Mouse (Mus musculus) cerebellum, adult 9-10 months (tissue): ENCODE measurements at regions not wholly inside any gene's neighbourhood (a gene's known extent, or its start where the extent isn't known, plus 50 kb on each side); places are given as distances from the start of the nearest gene placed in this dataset.
A peak's percentile ranks its signal among the peaks of the same experiment; 100 is the strongest.

Source experiments
- DNase-seq: peaks from one replicate; pipeline ENCODE4 v3.0.0; 2022

- no peak for DNase-seq
Measured at GRCm38 (mm10) chr6:93478521-93478920, 535.2 kb upstream of the Adamts9 start.

DNA sequence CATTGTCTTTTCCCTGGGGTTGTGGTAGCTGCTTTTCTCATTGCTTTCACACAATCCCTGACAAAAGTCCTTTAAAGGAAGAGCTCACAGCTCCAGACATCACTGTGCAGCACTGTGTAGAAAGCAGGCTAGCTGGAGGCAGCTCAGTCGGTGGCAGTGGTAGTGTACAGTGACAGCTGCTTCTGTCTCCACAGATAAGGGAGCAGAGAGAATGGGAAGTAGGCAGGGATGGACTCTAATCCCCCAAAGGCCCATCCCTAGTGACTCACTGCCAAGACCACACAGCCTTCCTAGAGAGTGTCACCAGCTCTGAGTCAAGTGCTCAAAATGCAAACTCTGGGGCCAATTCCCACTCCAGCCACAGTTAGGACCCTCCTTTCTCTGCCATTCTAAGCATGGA lies 531.7 kb upstream of the Adamts9 start:
- DNase-seq, result no peak

GRCm38 (mm10) chr6:93467867-93468266 lies 524.6 kb upstream of the Adamts9 start:
- no peak for DNase-seq

GRCm38 (mm10) chr6:93462861-93463260 lies 519.6 kb upstream of the Adamts9 start:
- DNase-seq, result no peak

DNA sequence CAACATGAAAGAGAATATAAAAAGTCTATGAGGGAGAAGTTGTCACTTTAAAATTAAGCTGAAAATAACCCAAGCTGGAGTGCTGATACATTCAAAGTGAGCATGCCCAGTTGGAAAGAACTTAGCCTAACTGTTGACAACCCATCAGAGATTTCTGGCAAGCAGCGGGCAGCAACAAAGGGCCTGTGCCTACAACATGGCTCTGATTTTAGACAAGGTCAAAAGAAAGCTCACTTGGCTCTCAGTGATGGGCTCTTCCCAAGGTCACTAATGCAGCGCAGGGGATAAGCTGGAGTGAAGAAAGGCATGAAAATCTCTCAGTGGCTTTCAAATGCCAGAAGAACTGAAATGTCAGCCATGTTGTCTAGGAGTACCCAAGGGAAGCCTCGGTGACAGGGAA lies 518.1 kb upstream of the Adamts9 start:
- DNase-seq, result no peak

DNA sequence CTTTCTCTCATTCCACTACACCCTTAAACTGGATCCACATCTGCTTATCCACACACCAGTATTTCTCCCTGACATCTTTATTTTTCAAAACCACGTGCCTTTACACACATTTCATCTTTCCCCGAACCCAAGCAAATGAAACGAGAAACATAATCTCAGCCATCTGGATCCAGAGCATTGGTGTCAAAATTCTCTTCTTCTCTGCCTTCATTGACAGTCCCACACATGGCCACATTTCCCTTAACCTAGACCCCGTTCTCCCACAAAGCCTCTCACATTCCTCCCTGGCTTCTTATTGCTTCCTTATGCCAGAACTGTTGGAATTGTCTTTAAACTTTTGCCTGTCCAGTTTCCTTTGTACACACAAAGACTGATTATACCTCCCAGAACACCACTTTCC lies 514.3 kb upstream of the Adamts9 start:
- no peak for DNase-seq

DNA sequence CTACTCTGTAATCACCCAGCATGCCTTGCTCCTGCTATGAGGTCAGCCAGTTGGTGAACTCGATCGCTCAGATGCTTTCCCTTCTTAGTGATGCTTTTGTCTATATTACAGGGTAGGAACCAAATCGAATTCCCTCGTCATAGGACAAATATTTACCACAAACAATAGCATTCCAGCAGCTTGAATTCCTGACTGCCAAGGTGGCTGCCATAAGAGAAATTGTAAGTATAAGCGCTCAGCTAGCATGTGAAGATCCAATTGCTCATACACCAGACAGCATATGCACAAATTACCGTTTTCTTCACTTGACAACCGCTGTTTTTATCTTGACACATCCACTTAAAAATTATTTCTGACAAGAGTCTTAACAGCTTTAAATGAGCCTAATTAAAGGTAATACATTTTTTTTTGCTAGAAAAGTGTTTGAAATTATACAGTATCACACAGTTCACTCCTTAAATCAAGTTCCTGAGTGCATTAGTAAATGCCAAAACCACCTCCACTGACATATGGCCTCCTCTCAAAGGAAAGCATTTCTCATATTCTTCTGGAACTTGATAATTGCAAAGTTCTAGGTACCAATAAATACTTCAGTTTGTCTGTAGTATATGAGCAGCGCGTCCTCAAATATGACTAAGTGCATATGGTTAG lies 513.2 kb upstream of the Adamts9 start:
- no peak for DNase-seq

- no peak for DNase-seq
Measured at GRCm38 (mm10) chr6:93445568-93445967, 502.3 kb upstream of the Adamts9 start.

- DNase-seq, result peak; percentile 10
Measured at GRCm38 (mm10) chr6:93445124-93445523, 501.8 kb upstream of the Adamts9 start.

- DNase-seq, result no peak
Measured at GRCm38 (mm10) chr6:93443766-93444557, 500.7 kb upstream of the Adamts9 start.

- no peak for DNase-seq
Measured at GRCm38 (mm10) chr6:93433446-93433845, 490.2 kb upstream of the Adamts9 start.

GRCm38 (mm10) chr6:93426141-93426540 lies 482.8 kb upstream of the Adamts9 start:
- no peak for DNase-seq

DNA sequence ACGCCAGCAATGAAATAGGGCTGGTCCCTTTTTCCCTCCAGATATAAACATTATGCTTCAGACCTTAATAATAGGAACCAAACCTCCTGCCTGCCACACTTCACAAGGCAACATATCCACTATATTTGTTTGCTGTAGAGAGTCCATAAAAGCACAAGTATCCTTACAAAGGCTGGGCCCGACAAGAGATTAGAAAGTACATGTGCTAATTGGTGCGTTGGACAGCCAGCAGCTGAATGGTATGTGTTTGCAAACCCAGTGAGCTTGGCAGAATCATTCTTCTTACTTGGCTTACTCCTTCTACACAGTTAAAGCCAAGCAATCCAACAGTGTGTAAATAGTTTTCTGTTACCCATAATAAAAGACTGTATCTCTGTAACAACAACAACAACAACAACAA lies 479.6 kb upstream of the Adamts9 start:
- no peak for DNase-seq

GRCm38 (mm10) chr6:93422253-93422652 lies 479.0 kb upstream of the Adamts9 start:
- DNase-seq, result no peak

DNA sequence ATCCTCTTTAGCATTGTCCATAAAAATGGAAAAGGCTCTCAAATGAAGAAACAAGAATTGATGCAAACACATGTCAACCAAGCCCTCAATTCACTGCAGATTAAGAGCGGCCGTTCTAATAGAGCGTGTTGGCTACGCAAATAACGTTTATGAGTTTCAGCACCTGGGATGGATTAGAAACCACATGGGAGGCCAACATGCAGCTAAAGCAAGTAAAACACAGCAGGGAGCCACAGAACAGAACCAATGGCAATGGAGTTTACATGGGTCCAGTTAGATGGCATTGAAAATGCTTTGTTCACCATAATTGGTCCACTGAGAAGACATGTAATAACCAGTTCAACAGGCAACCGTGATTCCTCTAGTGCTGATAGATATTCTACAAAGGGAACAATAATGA lies 474.3 kb upstream of the Adamts9 start:
- no peak for DNase-seq

GRCm38 (mm10) chr6:93416006-93416405 lies 472.7 kb upstream of the Adamts9 start:
- DNase-seq, result no peak

- no peak for DNase-seq
Measured at GRCm38 (mm10) chr6:93411077-93411452, 467.8 kb upstream of the Adamts9 start.

- no peak for DNase-seq
Measured at GRCm38 (mm10) chr6:93410416-93411076, 467.3 kb upstream of the Adamts9 start.

DNA sequence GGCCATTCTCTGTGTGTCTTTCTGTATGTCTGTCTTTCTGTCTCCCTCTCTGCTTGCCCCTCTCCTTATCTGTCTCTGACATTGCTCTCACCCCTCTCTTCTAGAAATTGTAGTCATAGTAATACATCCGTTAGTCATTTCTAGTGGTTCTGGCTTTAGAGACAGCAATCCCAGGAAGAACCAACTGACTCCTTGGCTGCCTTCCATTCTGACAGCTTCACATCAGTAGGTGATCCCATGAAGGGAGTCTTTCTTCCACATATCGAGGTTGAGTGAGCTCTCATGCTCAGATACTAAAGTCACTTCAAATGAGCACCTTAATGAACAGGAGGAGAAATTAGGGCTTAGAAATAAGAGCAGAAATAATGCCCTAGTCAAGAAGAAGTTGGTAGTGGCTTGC lies 455.3 kb upstream of the Adamts9 start:
- DNase-seq, result no peak

DNA sequence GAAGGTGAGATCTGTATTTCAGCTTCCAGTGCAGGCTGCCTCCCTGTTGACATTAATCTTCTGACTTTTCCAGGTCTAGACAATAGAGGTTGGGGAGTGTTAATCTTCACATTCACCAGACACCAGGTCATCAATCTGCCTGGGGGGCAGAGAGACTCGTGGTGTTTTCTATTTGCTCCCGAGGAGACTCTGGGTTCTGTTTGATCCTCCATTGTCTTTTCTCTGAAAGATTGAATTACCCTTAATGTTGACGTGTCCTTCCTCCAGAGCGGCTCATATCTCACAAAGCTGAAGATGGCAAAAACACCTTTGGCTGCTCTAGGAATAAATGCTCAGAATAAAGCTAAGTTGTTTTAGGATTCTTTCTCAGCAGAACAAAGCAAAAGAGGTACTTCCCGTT lies 453.8 kb upstream of the Adamts9 start:
- no peak for DNase-seq

- no peak for DNase-seq
Measured at GRCm38 (mm10) chr6:93395952-93396351, 452.7 kb upstream of the Adamts9 start.

GRCm38 (mm10) chr6:93395296-93395695 lies 452.0 kb upstream of the Adamts9 start:
- DNase-seq, result no peak

DNA sequence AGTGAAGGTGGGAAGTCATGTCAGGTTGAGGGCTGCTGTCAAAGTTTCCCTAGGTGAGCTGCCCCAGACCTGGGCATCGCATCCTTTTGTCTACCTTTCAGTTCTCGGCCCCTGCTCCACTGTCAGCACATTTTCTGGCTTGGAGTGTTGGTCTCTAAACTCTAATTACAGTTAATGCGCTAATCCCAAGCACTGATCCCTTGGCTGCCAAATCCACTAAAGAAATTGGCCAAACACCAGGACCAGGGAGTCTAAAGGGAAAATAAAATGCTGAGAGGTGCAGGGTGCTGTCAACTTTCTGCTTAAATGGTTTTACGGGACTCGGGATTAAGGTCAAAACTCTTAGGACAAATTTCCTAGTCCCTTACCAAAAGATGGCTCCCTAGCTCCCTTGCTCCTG lies 450.3 kb upstream of the Adamts9 start:
- DNase-seq, result no peak

GRCm38 (mm10) chr6:93392402-93392801 lies 449.1 kb upstream of the Adamts9 start:
- no peak for DNase-seq
